Mouse (Mus musculus): ENCODE results near the gene Ero1l. TPM values are rescaled to one million over a fixed set of nuclear protein-coding genes. Genes with fewer than 3 reads are reported as not detected.

Gene Ero1l
- polyA plus RNA-seq, 1 experiment = not detected

DNA sequence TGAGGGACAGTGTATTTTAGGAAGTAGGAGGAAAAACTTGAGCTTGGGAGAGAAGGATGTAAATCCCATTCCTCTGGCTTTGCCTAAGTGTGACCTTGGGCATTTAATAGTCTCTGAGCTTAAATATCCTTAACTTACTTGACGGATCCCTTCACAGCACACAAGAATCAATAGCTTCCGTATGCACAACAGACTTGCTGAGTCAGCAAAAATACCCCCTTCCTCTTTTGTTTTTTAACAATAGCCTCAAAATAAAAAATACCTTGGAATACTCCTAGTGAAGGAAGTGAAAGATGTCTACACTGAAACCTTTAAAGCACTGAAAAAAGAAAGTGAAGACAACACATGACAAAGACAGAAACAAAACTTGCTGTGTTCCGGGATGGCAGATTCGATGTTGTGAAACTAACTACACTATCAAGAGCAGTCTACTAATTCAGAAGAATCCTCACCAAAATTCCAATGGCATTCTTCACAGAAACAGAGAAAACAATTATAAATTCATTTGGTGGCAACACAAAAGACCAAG is 67.0 kb downstream of the Ero1l start:
- H3K4me3 ChIP-seq (ENCODE audit: insufficient read depth, low read depth, low read length) = no peak overlapping the region
- WGBS = 92% methylated on average over 4 of the region's 4 CpGs
- no peaks in the 10 kb centered on the region for H3K4me1 ChIP-seq (ENCODE audit: control insufficient read depth, insufficient read depth, low read length)
- no peak for TF ChIP-seq POLR2A (IDR thresholded peaks at IDR 0.05; ENCODE audit: insufficient read depth, low read depth, low read length)
- TF ChIP-seq CTCF (IDR thresholded peaks at IDR 0.05; ENCODE audit: insufficient read depth, low read depth, low read length) = no peak
- H3K27ac ChIP-seq (ENCODE audit: insufficient read depth, low read depth, low read length) = no peak overlapping the region

DNA sequence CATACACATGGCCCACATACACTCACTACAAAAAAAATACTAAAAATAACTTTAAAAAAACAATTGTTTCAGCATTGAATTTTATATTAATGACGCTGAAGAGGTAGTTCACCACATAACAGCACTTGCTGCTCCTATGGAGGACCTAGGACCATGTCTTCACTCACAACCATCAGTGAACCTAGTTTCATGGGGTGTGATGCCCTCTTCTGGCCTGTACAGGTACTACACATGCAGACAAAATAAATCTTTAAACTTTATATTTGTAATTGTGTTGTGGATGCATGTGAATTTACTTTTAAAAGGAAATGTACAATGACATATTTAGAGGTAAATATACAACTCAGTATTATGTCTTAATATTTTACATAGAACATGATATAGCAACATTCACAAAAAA is 77.0 kb downstream of the Ero1l start:
- 67% methylated on average over 1 of the region's 1 CpGs for WGBS
- no peak overlapping the region for H3K27ac ChIP-seq (ENCODE audit: insufficient read depth, low read depth, low read length)
- no peak overlapping the region for H3K4me3 ChIP-seq (ENCODE audit: insufficient read depth, low read depth, low read length)
- TF ChIP-seq POLR2A (IDR thresholded peaks at IDR 0.05; ENCODE audit: insufficient read depth, low read depth, low read length) (no peak), CTCF (IDR thresholded peaks at IDR 0.05; ENCODE audit: insufficient read depth, low read depth, low read length) (no peak)
- H3K4me1 ChIP-seq (ENCODE audit: control insufficient read depth, insufficient read depth, low read length) = no peaks in the 10 kb centered on the region

DNA sequence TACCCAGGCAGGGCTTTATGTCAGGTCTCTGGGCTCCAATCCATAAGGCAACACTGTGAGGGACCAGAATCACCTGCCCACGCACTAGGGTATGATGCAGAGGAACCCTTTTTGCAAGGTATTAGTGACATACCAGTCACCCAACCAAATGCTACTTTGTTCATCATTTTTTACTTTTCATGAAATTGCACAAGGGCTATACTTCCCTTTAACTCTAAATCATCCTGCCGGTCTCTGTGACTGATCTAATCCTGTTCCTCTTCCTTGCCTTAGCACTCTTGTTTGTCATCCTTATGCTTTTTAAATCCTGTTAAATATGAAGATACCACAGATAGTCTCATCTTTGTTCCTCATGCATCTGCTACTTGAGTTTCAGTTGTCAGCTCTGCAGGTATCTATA is 79.5 kb downstream of the Ero1l start:
- H3K27ac ChIP-seq (ENCODE audit: insufficient read depth, low read depth, low read length) = no peak overlapping the region
- WGBS = 88% methylated on average over 2 of the region's 2 CpGs
- no peaks in the 10 kb centered on the region for H3K4me1 ChIP-seq (ENCODE audit: control insufficient read depth, insufficient read depth, low read length)
- H3K4me3 ChIP-seq (ENCODE audit: insufficient read depth, low read depth, low read length) = no peak overlapping the region
- no peak for TF ChIP-seq POLR2A (IDR thresholded peaks at IDR 0.05; ENCODE audit: insufficient read depth, low read depth, low read length)
- TF ChIP-seq CTCF (IDR thresholded peaks at IDR 0.05; ENCODE audit: insufficient read depth, low read depth, low read length) = no peak

Other genes starting within 250 kb of the Ero1l start
- not detected in 2 replicates for gene Gpr137c, start 99.1 kb downstream of the Ero1l start, polyA plus RNA-seq (2012; ENCODE audit: insufficient read depth, insufficient read length, low replicate concordance, missing spikeins)
- 60.2 TPM in 1 of 2 replicates, not detected in the other for gene Txndc16, start 98.4 kb downstream of the Ero1l start, polyA plus RNA-seq (2012; ENCODE audit: insufficient read depth, insufficient read length, low replicate concordance, missing spikeins)
- 425 TPM in 1 of 2 replicates, not detected in the other for gene Psmc6, start 11.0 kb upstream of the Ero1l start, polyA plus RNA-seq (2012; ENCODE audit: insufficient read depth, insufficient read length, low replicate concordance, missing spikeins)
- gene Styx, start 32.3 kb upstream of the Ero1l start, polyA plus RNA-seq (2012; ENCODE audit: insufficient read depth, insufficient read length, low replicate concordance, missing spikeins) = not detected in 2 replicates
- gene Gnpnat1, start 86.1 kb upstream of the Ero1l start, polyA plus RNA-seq (2012; ENCODE audit: insufficient read depth, insufficient read length, low replicate concordance, missing spikeins) = not detected in 2 replicates
- gene Fermt2, start 211.3 kb upstream of the Ero1l start, polyA plus RNA-seq (2012; ENCODE audit: insufficient read depth, insufficient read length, low replicate concordance, missing spikeins) = 298 TPM in 1 of 2 replicates, not detected in the other